Mouse (Mus musculus) neural tube, embryonic 10.5 days (tissue): ENCODE results near the gene Cryl1.

ENCODE experiments used
- DNase-seq: peaks from one replicate; pipeline ENCODE4 v3.0.0-alpha.2; 2017; ENCODE audit warnings: low spot score; ENCODE audit errors: extremely low spot score

Cryl1 gene

DNA sequence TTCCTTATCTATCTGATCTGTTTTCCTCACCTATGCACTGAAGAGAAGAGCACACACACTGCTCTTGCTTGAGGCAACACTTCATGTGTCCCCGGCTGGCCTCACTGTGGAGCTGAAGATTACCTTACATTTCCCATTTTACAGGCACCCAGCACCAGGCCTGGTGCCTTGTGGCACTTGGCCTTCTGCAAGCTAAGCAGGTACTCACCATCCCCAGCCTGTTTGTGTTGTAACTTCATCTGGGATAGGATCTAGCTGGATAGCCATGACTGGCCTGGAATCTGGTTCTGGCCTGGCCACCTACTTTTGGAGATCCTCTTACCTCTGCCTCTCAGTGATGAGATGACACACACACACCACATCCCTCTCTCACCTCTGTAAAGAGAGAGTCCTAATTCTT lies 79.5 kb downstream of the Cryl1 start:
- DNase-seq: no peak

DNA sequence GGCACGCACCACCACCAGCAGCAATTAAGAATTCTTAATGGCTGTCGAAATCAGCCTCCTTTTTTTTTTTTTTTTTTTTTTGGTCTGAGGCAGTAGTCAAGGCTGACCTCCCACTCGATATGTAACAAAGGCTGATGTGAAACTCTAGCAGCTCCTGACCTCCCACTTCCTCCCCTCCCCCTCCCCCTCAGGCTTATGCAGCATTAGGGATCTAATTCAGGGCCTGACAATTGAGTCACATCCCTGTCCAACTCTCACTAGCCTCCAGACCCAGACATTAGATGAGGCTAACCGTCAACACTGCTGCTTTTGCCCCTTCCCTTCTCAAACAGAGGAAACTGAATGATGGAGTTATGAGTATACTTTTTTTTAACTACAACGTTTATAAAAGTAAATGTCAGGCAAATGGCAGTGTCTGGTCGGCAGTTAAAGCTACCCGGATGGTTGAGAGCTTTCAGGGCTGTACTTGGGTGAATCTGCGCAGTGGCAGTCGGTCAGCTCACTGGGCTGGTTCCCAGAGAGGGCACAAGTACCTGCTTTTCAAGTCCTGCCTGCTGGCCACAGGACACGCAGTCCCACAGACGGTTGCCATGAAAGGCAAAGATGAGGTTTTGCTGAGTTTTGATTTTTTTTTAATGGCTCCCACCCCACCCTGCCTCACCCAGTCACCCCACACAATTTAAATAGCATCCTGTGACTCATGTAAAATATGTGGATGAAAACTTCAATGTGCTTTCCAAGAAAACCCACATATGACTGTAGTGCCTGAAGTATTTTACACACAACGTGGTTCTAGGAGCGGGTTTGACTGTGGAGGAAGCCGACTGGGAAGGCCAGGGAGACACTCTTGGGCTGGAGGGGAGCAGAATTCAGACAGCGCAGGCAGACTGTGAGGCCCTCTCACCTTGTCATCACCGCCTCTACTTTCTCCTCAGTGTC lies 81.4 kb downstream of the Cryl1 start:
- peak; percentile 22 for DNase-seq

DNA sequence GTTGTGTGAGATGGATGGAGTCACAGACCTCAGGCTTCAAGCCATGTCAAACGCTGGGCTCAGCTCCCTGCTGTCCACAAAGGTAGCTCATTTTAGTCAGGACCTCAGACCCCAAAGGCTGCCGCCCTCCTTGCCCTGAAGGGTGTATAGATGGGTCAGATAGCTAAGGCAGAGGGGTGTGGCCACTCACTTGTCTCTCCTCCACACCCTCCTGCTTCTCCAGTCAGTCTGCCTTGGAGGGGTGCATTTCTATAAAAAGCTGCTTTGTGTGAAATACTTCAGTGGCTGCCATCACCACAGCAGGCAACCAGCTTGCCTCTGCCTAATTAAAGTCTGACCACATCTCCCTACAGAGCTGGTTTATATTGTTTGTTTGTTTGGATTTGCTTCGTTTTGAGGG lies 82.4 kb downstream of the Cryl1 start:
- DNase-seq: no peak

DNA sequence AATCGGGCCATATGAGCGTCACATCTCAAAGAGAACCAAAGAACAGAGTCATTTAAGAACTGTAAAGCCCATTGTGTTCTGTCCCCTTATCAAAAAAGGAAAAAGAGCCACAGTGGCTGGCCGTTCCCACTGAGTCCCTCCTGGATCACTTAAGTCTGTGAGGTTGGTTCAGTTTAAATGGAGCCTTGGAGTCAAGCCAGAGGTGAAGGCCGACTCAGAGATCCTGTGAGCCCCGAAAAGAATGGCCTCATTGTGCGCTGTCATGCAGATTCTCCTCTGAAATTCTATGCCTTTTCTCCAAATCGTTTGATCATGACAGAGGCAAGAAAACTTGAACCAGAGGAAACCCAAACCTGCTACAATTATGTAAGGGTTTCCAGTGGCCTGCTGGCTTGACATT lies 82.8 kb downstream of the Cryl1 start:
- no peak for DNase-seq

DNA sequence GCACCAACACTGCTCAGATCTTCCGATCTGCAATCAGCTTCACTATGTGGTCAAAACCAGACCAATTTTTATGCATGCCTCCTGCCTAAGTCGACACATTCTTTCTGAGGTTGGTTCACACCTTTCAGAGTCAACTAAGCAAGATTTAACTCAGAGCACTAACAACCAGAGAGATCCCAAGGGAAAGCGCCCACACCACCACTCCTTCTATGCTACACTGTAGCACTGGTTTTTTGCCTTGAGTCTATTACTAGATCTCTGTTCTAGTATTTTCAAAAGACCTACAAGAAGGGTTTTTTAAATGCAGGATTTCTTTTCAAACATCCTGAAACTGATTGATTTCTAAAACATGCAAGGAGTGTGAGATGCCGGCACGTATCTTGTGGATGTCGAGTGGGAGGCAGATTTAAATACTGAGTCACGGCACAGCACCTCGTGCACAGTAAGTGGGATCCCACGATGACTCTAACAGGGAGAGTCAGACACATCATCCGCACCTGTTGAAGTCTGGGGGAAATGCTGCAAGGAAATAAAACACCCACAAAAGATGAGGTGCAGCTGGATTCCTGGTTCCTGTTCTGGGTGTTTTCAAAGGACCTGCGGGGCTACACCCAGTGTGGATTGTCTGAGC lies 96.6 kb downstream of the Cryl1 start:
- DNase-seq: no peak

DNA sequence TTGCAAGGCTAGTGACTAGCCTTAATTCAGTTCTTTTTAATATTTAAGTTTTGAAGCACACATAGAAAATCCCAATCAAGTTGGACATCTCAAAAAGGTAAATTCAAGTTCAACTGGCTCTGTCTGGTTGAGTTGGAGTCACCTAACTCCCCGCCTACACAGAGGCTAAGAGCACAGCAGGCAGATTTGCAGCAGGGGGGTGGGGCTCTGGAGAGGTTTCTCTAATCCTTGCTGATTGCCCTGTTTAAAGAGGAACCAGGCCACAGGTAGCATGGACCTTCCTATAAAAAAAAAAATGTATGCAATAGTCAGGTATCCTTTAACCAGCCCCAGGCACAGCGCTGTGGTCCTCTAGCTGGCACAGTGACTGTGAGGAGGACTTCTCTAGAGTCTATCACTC lies 97.8 kb downstream of the Cryl1 start:
- no peak for DNase-seq

DNA sequence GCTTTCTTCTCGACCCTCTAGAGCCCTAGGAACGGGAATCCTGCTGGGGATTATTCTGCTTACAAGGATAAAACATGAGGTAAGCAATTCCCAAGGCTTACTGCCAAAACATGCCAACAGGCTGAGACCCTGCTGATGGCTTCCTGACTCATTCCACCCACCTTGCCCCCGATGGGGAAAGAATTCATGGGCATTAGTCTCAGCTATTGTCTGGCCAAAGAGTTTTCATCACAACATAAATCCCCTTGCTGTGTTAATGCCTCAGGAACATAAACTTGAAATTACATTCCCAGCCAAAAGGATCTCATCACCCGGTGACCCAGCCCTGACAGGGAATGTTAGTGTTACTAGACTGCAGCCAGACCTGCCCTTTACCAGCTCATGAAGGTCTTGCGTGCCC lies 100.7 kb downstream of the Cryl1 start:
- DNase-seq: no peak

DNA sequence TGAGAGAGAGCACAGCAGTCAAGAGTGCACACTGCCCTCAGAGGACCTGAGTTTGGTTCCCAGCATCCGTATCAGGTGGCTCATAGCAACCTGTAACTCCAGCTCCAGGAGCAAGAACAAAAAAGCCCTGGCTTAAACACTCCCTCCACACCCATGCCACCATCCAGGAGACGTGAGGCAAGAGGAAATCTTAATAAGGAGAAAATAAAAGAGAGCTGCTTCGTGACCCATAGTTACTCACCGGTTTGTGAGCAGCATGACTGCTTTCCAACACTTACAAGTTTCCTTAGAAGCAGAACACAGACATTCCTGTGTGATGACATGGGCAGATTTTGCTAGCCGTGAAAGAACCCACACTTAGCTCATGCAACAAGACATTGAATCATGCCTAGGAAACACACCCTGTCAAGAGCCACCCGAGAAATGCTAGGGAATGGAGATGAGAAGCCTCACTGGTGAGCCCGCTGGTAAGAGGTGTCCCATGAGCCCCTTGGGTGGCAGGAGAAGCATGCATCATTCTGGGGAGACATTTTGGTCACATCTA lies 106.9 kb downstream of the Cryl1 start:
- no peak for DNase-seq

DNA sequence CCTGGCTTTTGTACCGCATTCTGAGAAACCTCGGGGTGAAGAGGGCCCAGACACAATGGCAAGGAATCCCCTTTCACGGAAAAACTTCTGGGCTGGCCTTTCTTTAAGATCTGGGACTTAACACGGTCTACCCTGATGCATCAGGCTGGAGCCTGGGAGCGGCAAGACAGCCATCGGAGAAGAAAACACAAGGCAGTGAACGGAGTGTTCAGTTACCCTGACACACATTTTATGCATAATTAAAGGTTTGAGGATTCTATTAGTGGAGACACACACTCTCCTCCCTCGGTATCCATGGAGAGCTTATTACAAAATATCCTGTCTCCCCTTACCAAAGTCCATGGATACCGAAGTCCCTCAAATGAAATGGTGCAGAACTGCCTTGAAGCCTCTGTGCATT lies 109.2 kb downstream of the Cryl1 start:
- no peak for DNase-seq

DNA sequence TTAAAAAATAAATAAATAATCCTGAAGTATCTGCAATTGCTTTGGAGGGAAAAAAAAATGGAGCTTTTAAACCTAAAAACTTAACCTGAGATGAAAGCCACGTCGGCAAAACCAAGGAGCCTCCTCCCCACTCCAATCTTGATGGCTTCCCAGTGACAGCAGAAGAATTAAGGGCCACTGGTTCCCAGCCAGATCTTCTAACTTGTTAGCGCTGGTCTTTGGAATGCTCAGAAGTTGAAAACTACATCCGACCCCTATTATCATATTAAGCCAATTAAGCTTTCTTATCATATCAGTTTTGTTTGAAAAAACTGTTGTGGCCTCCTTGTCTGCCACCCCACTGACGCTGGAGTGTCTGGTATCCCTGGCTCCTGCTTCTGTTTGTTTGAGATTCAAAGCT lies 114.5 kb downstream of the Cryl1 start:
- DNase-seq: no peak

DNA sequence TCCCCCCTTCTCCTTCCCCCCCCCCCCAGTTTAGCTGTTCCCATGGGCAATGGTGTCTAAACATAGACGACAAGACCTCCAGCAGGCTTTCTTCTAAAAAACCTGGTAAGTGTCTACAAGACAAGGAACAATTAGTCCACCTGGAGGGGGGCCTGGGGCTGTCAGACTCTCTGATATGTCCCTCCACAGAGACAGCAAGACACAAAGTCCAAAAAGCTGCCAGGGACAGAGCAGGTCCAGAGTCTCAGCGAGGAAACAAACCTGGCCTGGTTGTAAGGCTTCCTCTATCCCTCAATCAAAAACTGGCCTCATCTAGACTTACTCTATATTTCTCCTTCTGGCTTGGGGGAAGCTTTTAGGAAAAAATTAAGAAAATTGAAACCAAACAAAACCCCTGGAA lies 115.7 kb downstream of the Cryl1 start:
- no peak for DNase-seq

DNA sequence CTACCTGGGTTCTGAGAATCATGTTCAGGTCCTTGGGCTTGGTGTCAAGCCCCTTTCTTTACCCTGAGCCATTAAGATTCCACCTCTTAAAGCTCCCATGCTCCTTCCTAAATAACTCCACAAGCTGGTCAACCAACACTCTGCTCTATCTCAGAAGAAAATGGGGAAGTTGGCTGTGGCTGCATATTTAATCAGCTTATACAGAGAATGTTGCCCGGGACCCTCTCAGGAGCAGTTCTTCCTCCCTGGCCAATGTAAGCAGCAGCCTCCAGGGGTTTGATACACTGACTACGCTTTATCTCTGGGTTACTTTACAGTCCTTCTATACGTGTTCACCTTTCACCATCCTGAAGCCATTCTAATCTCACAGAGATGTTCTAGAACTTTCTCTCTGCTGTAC lies 117.5 kb downstream of the Cryl1 start:
- no peak for DNase-seq

DNA sequence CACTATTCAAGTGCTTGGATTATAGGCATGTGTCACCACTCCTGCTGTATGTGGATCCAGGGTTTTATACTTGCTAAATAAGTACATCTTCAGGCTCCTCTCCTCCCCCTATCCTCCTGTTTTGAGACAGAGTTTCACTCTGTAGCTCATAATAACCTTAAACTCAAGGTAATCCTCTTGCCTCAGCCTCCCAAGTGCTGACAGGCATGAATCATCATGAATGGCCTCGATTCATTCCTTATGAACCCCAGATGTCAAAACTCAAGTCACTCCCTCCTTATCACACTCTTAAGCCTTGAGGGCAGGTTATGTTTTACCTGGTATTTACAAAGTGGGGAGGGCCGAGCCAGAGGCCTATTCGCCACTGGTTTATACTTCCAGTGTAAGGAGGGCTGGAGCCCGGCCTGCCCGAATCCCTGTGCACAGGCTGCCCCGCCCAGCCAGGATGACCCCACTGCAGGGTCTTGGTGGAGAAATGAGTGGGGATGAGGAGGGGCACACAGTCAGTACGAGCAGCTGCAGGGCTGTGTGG lies 121.8 kb downstream of the Cryl1 start:
- DNase-seq: no peak

DNA sequence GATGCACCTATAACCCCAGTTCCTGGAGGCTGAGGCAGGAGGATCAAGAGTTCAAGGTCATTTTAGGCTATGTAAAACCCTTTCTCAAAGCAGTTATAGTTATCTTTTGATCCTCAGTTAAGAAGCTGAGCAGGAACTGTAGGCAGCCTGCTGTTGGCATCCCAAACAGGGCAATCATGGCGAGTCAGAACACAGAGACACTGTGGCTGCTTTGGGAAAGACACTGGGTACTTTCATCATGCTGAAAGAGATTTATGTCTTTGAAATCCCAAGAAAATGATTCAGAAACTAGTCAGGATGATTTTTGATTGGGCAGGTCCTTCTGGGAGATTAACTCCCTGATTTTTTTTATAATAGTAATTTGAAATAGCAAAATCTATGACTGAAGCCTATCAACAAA lies 126.0 kb downstream of the Cryl1 start:
- no peak for DNase-seq

DNA sequence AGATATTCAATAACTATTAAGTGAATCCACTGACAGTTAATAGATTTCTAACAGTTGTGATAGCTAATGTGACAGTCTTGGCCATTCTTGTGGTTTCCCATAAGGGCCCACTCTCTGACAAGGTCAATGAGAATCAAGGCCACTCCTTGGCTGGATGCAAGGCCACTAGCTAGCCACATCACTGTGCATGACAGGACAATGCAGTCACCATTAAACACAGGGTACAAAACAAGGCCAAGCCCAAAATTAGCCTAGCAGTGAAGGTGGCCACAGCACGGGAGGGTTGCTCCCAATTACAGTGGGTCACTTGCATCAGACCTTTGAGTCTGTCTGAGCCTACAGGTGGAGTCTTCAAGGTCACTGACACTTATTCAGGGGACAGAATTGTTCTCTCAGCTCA lies 126.5 kb downstream of the Cryl1 start:
- no peak for DNase-seq

DNA sequence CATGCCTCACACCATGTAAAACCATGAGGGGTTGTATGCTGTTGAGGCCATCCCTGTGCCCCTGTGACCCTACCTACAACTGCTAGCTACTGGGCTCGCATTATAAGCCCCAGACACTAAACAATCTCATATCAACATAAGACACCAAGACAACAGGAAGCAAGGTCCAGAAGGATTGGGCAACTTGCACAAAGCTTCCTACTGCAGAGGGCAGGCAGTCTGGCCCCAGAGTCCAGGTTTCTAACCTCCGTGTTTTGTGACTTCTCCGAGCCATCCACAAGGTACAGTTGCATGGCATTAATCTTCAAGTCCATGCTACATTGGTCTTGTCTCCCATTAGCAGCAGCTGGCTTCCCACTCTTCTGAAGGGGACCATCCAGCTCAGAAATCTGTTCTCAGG lies 129.4 kb downstream of the Cryl1 start:
- no peak for DNase-seq

DNA sequence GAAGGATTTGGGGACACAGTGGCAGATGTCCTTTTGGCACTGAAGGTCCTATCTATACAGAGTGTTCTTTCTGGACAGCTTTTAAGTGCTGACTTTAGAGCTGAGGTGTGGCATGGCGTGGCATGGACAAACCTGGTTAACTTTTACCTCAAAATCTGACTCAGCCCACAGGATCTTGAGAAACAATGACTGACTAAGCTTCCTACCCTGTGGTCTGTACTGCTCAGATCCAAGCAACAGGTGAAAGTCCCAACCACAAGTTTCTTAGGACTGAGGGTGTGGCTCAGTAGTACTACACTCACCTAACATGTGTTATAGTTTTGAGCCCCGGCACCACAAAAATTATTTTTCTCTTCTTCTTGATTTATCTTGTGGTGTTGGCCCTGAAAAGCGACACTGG lies 130.0 kb downstream of the Cryl1 start:
- DNase-seq: no peak

DNA sequence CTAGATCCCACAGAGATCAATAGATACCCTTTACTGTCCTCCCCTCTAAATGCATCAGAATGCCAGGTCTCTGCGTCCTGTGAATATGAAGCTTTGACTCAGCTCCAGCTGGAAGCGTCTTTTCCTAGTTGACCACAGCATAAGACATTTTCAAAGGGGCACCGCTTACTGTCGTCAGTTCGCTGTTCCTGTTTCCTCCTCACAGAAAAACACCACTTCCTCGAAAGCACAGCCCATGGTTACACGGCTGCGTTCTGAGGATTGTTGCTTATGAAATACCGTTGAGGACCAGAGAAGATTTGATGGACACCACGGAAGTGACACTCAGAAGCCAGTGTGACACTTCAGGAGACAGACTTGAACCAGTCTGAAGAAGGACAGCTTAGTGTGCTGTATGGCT lies 134.4 kb downstream of the Cryl1 start:
- no peak for DNase-seq

DNA sequence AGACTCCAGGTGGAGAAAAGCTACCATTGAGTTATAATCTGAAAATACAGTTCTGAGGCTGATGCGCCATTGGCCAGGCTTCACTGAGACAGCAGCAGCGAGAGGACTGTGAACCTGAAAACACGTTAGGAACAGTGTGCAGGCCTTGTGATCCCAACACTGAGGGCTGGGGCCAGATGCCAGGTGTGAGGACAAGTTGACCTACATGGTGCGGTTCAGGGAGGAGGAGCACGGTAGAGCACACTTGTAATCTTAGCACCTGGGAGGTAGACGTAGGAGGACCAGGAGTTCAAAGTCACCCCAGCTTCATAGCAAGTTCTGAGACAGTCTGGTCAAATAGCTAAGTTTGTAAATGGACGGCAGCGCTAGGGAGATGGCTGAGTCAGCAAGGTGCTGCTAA lies 139.0 kb downstream of the Cryl1 start:
- DNase-seq: no peak

DNA sequence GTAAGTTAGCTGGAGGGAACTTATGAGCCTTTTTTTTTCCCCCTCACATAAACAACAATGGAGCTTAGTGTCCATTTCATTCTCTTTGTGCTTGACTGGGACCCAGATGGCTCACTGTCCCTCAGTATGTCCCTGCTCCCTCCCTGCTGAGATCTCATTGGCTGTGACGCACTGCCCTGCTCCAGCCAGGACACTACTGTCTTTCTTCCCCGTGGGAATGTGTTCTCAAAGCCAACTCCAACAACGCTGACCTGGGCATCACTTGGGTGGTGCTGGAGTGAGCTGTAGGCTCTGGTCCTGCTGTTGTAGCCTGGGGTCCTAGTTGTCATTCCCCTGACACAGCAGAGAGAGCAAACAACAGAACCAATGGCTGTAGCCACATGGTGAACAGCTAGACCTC lies 149.7 kb downstream of the Cryl1 start:
- no peak for DNase-seq

DNA sequence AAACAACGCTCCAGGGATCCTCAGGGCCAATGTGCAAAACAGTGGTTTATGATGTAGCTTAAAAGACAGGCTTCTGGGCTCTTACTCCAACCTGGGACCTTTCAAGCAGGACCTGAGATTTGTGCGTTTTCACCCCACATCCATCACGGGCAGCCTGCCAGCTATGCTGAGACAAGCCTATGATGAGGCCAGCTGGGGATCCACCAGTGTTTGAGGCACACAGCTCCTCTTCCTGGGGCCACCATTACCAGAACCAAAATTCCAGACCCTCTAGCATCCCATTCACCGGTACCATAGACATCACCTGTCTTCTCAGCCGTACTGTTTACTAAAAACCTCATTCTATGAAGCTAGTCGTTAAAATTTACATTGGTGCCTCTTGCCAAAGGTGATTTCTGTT lies 151.8 kb downstream of the Cryl1 start:
- no peak for DNase-seq

DNA sequence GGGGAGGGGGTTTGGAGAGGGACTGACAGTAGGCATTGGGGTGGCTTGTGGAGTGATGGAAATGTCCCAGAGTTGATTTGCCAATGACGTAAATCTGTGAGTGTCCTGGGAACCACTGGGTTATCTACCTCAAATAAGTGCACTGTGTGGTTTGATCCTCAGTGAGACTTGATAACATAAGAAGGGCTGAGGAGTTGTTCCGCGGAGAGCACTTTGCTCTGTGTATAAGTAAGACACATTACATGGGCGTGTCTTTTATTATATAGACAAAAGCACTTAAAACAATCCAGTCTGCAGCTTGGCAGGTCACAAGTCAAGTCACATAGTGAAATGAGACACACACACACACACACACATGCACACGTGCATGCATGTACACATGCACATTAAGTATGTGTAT lies 155.4 kb downstream of the Cryl1 start:
- no peak for DNase-seq

DNA sequence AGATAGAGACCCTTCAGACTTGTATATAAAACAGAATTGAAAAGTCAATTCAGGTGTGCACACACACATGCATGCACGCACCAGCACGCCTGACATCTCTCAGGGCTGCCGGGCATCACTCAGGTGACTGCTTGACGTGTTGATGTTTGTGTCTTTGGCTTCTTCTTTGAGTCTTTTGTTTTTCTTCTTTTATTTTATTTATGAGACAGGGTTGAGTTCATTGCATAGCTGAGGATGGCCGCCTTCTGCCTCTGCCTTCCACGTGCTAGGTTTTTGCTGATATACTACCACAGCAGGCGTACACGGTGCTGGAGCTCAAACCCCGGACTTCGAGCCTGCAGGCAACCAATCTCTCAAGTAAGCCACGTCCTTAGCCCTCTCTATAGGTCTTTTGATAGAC lies 163.1 kb downstream of the Cryl1 start:
- no peak for DNase-seq
